Mouse (Mus musculus) bone marrow, adult 2 months (tissue): ENCODE measurements around the gene Abca1.

Experiments used
- CTCF ChIP-seq: fragments of 200-500 bp; IDR thresholded peaks from 2 replicates; pipeline ENCODE4 v1.5.1; 2011; ENCODE audit warnings: low read length, control low read depth; ENCODE audit not compliant: control insufficient read depth, insufficient read depth
- POLR2A ChIP-seq: fragments of 200-500 bp; IDR thresholded peaks from 2 replicates; pipeline ENCODE4 v1.6.1; 2011; ENCODE audit warnings: low read depth, mild to moderate bottlenecking, control low read depth, low read length, borderline replicate concordance; ENCODE audit not compliant: control insufficient read depth

- TF ChIP-seq CTCF (peak; percentile 52; the same call in 1 of the 2 replicates), POLR2A (peak; percentile 19; the same call in 1 of the 2 replicates)
Observed at GRCm38 (mm10) chr4:53158634-53159033, 1.1 kb downstream of the Abca1 start.
